Mouse (Mus musculus) telencephalon, adult 2 months (tissue): ENCODE data around the gene Ccdc18.
A peak's percentile ranks its signal among the peaks of the same experiment; 100 is the strongest.
"Not testable (repeated sequence)": the region's sequence is repeated elsewhere in the genome, so short reads cannot be mapped to it uniquely, and the experiment has no call there.

ENCODE experiments used
- DNase-seq: peaks from one replicate; pipeline ENCODE4 v3.0.0-alpha.2; 2011; ENCODE audit warnings: low read depth, low spot score

The Ccdc18 gene

GRCm38 (mm10) chr5:108132441-108133243, at the start of gene Ccdc18, which contains the start of gene Tmed5:
Gene Ccdc18, plus strand, starts transcription at chr5:108132875.
Gene Tmed5, minus strand, starts transcription at chr5:108132620.
- peak; percentile 98 for DNase-seq

- DNase-seq, result no peak
These were observed 47.2 kb upstream of the Ccdc18 start for GRCm38 (mm10) chr5:108085440-108085839.

- DNase-seq, result not testable (repeated sequence)
These were observed 39.9 kb upstream of the Ccdc18 start for GRCm38 (mm10) chr5:108092731-108093130.

- no peak for DNase-seq
These were observed 35.0 kb upstream of the Ccdc18 start for GRCm38 (mm10) chr5:108097676-108098075.

- DNase-seq, result no peak
These were observed 32.5 kb upstream of the Ccdc18 start for GRCm38 (mm10) chr5:108100196-108100595.

GRCm38 (mm10) chr5:108104306-108104705, 28.4 kb upstream of the Ccdc18 start:
- no peak for DNase-seq

GRCm38 (mm10) chr5:108109346-108109745, 23.3 kb upstream of the Ccdc18 start:
- DNase-seq, result peak; percentile 17

GRCm38 (mm10) chr5:108117693-108118092, 15.0 kb upstream of the Ccdc18 start:
- DNase-seq, result no peak

GRCm38 (mm10) chr5:108120221-108120900, 12.3 kb upstream of the Ccdc18 start:
- DNase-seq, result no peak

GRCm38 (mm10) chr5:108131849-108132440, 730 bp upstream of the Ccdc18 start:
- DNase-seq, result no peak

- DNase-seq, result no peak
These were observed 19.9 kb downstream of the Ccdc18 start for GRCm38 (mm10) chr5:108152592-108152991.

- DNase-seq, result no peak
These were observed 28.1 kb downstream of the Ccdc18 start for GRCm38 (mm10) chr5:108160796-108161195.

- no peak for DNase-seq
These were observed 31.0 kb downstream of the Ccdc18 start for GRCm38 (mm10) chr5:108163695-108164094.

- no peak for DNase-seq
These were observed 51.4 kb downstream of the Ccdc18 start for GRCm38 (mm10) chr5:108184050-108184449.

GRCm38 (mm10) chr5:108188967-108189366, 56.3 kb downstream of the Ccdc18 start:
- no peak for DNase-seq

GRCm38 (mm10) chr5:108206008-108206407, 73.3 kb downstream of the Ccdc18 start:
- no peak for DNase-seq

- DNase-seq, result no peak
These were observed 78.8 kb downstream of the Ccdc18 start for GRCm38 (mm10) chr5:108211512-108211911.

GRCm38 (mm10) chr5:108214928-108215327, 82.3 kb downstream of the Ccdc18 start:
- no peak for DNase-seq

GRCm38 (mm10) chr5:108224077-108224476, 91.4 kb downstream of the Ccdc18 start:
- DNase-seq, result no peak

GRCm38 (mm10) chr5:108226159-108226558, 93.5 kb downstream of the Ccdc18 start:
- DNase-seq, result no peak

GRCm38 (mm10) chr5:108246314-108246765, 113.7 kb downstream of the Ccdc18 start:
- DNase-seq, result no peak

- DNase-seq, result no peak
These were observed 117.4 kb downstream of the Ccdc18 start for GRCm38 (mm10) chr5:108250033-108250432.
